Mouse (Mus musculus): ENCODE data around the gene Jmjd4. TPM values are rescaled to one million over a fixed set of nuclear protein-coding genes. Genes with fewer than 3 reads are reported as not detected.

Gene Jmjd4
- polyA plus RNA-seq, 1 experiment from 2014 or later = 17.4 TPM

DNA sequence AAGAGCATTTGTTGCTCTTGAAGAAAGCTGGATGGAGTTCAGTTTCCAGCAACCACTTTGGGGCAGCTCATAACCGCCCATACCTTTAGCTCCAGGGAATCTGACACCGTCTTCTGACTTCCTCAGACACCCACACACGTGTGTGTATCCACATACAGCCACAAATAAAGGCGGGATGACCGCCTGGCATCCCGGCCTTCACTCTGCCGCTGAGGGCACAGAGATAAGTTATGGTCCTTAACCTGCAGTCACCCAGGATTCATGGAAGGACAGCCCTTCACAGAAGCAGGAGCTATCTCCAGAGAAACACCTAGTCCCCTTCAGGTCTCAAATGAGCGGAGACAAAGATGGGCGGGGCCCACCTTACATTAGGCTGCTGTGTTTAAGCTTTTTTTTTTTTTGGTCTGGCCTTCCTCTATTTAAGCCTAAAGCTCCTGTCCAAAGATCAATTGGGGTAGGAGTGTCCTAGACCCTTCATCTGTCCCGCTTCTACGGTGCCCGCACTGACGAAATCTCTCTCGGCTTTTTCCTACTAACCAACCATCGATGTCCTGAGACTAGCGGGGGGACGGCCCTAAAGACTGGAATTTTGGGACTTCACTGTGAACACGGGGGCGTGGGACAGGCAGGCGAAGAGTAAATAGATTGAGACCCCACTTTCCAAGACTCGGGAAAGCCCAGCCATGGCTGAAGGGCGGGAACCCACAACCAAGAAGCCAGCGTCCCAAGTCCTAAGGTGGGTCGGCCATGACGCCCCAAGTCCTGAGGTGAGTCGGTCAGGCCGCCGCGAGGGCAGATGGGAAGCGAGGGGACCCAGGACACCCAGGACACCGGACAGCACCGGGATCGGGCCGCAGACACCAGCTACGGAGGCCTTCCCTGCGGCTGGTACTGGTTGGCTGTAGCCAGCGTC lies 21.8 kb downstream of the Jmjd4 start:
- 5% methylated on average over 37 of the region's 37 CpGs for WGBS
- peak; percentile 67; the same call in 1 of the 2 replicates for ATAC-seq (ENCODE audit: insufficient number of reproducible peaks, insufficient read depth, low FRiP score, low TSS enrichment, low read depth)

GRCm38 (mm10) chr11:59472326-59472677 lies 22.5 kb downstream of the Jmjd4 start, which contains the start of gene Zfp867:
TSS of gene Zfp867 (minus strand) at chr11:59472474.
- Histone ChIP-seq H3K36me3 (no peaks in the 10 kb centered on the region), H3K27ac (peak within 1 kb of the TSS; percentile 83), H3K4me1 (replicated peaks) (peaks cover 8% of the 10 kb centered on the region), H3K9ac (replicated peaks) (peak within 1 kb of the TSS; percentile 93), H3K4me3 (replicated peaks) (peak within 1 kb of the TSS; percentile 78), H3K4me2 (peak within 1 kb of the TSS; percentile 76), H3K27me3 (peaks cover 8% of the 10 kb centered on the region; the same call in 1 of the 2 replicates), H3K9me3 (no peaks in the 10 kb centered on the region)
- under 1% methylated on average over 19 of the region's 19 CpGs for WGBS
- peak; percentile 84 for ATAC-seq (ENCODE audit: insufficient number of reproducible peaks, insufficient read depth, low FRiP score, low TSS enrichment, low read depth)

More for the DNA sequence above, 21.8 kb downstream of the Jmjd4 start:
- Histone ChIP-seq H3K36me3 (peaks cover 5% of the 10 kb centered on the region; the same call in 1 of the 2 replicates), H3K9ac (replicated peaks) (peak overlapping the region; percentile 93), H3K9me3 (no peaks in the 10 kb centered on the region; the same call in 1 of the 2 replicates), H3K4me1 (replicated peaks) (peaks cover 8% of the 10 kb centered on the region), H3K27me3 (peaks cover 8% of the 10 kb centered on the region; the same call in 1 of the 2 replicates), H3K4me2 (peak overlapping the region; percentile 76), H3K4me3 (replicated peaks) (peak overlapping the region; percentile 78), H3K27ac (peak overlapping the region; percentile 83)

- no peak for ATAC-seq (ENCODE audit: insufficient number of reproducible peaks, insufficient read depth, low FRiP score, low TSS enrichment, low read depth)
- 66% methylated on average over 6 of the region's 6 CpGs for WGBS
- Histone ChIP-seq H3K4me2 (no peak overlapping the region), H3K27ac (no peak overlapping the region), H3K4me3 (replicated peaks) (no peak overlapping the region), H3K9ac (replicated peaks) (no peak overlapping the region), H3K9me3 (no peaks in the 10 kb centered on the region), H3K4me1 (replicated peaks) (no peaks in the 10 kb centered on the region), H3K27me3 (peaks cover 12% of the 10 kb centered on the region; the same call in 1 of the 2 replicates), H3K36me3 (no peaks in the 10 kb centered on the region)
Observed at GRCm38 (mm10) chr11:59477240-59477639, 27.4 kb downstream of the Jmjd4 start.

DNA sequence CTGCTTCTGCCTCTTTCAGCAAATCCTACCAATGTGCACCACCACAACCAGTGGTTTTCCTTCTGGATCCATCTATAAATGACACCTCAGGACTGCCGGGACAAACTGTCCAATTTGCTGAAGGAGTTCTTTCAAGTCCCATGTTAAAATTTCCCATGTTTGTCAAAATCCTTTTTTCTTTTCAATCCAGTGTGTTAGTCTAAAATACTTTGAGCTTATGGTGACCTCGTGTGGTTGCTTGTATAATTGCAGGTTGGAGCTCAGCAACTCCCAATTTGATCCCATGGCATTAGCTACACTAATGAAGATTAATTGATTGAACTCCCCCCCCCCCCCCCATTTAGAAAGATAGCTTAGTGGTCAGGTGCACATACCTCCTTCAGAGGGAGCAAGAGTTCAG lies 33.4 kb downstream of the Jmjd4 start:
- no peak overlapping the region for H3K4me3 ChIP-seq (replicated peaks)
- no peak overlapping the region for H3K27ac ChIP-seq
- ATAC-seq (ENCODE audit: insufficient number of reproducible peaks, insufficient read depth, low FRiP score, low TSS enrichment, low read depth) = no peak
- WGBS = 5% methylated on average over 2 of the region's 2 CpGs
- no peak overlapping the region for H3K9ac ChIP-seq (replicated peaks)
- H3K4me2 ChIP-seq = no peak overlapping the region
- no peaks in the 10 kb centered on the region for H3K9me3 ChIP-seq
- peaks cover 34% of the 10 kb centered on the region for H3K36me3 ChIP-seq
- peaks cover 3% of the 10 kb centered on the region; the same call in 1 of the 2 replicates for H3K27me3 ChIP-seq
- H3K4me1 ChIP-seq (replicated peaks) = no peaks in the 10 kb centered on the region

- Histone ChIP-seq H3K27me3 (no peaks in the 10 kb centered on the region), H3K36me3 (peaks cover 57% of the 10 kb centered on the region), H3K4me2 (no peak overlapping the region), H3K9me3 (no peaks in the 10 kb centered on the region), H3K27ac (no peak overlapping the region), H3K4me3 (replicated peaks) (no peak overlapping the region), H3K4me1 (replicated peaks) (no peaks in the 10 kb centered on the region), H3K9ac (replicated peaks) (no peak overlapping the region)
- no peak for ATAC-seq (ENCODE audit: insufficient number of reproducible peaks, insufficient read depth, low FRiP score, low TSS enrichment, low read depth)
- 62% methylated on average over 2 of the region's 2 CpGs for WGBS
Observed at GRCm38 (mm10) chr11:59485641-59486040, 35.8 kb downstream of the Jmjd4 start.

GRCm38 (mm10) chr11:59486222-59486621 lies 36.4 kb downstream of the Jmjd4 start:
- WGBS = 85% methylated on average over 8 of the region's 8 CpGs

DNA sequence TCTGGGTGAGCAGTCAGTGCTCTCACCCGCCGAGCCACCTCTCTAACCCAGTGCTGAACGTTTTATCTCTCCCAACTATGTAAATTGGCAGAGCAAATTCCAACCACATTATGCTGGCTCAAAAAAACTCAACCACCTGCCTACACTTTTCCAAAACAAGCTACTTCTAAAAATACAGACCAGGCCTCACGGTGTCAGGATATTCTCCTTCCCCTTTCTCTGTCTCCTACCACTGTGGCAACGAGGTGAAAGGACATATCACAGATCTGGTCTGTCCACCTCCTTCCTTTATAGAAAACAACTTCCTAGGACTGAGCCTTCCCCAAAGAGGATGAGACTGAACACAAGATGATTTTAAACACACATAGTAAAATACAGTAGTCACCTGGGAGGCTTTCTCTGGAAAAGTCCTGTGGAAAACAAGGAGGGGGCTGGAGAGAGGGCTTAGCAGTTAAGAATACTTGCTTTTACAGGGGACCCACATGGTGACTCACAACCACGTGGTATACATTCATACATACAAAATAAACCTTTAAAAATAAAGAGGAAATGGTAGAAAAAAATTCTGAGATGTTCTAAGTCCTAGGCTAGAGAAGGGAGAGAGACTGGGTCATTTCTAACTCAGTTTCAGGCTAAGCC lies 46.9 kb downstream of the Jmjd4 start:
- Histone ChIP-seq H3K9ac (replicated peaks) (no peak overlapping the region), H3K4me2 (no peak overlapping the region), H3K36me3 (peaks cover 100% of the 10 kb centered on the region), H3K9me3 (no peaks in the 10 kb centered on the region), H3K4me3 (replicated peaks) (no peak overlapping the region), H3K27ac (no peak overlapping the region), H3K4me1 (replicated peaks) (no peaks in the 10 kb centered on the region), H3K27me3 (no peaks in the 10 kb centered on the region)
- ATAC-seq (ENCODE audit: insufficient number of reproducible peaks, insufficient read depth, low FRiP score, low TSS enrichment, low read depth) = no peak
- WGBS = 92% methylated on average over 6 of the region's 6 CpGs

More at GRCm38 (mm10) chr11:59486222-59486621, 36.4 kb downstream of the Jmjd4 start:
- Histone ChIP-seq H3K27ac (no peak overlapping the region), H3K36me3 (peaks cover 63% of the 10 kb centered on the region), H3K27me3 (no peaks in the 10 kb centered on the region), H3K9ac (replicated peaks) (no peak overlapping the region), H3K9me3 (no peaks in the 10 kb centered on the region), H3K4me3 (replicated peaks) (no peak overlapping the region), H3K4me1 (replicated peaks) (no peaks in the 10 kb centered on the region), H3K4me2 (no peak overlapping the region)
- ATAC-seq (ENCODE audit: insufficient number of reproducible peaks, insufficient read depth, low FRiP score, low TSS enrichment, low read depth) = no peak

DNA sequence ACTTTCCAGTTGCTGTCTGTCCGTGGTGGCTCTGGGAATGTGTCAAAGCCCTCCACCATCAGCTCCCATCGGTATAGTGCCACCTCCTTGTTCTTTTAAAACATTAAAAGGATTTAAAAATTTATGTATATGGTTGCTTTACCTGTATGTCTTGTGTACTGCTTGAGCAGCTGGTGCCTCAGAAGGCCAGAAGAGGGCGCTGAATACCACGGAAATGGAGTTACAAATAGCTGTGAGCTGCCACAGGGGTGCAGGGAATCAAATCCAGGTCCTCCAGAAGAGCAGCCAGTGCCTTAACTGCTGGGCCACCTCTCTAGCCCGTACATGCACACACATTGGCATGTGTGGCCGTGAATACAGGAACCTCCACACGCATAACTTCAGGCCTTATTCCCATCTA lies 47.9 kb downstream of the Jmjd4 start:
- Histone ChIP-seq H3K27ac (no peak overlapping the region), H3K36me3 (peaks cover 100% of the 10 kb centered on the region), H3K4me2 (no peak overlapping the region), H3K9me3 (no peaks in the 10 kb centered on the region), H3K4me3 (replicated peaks) (no peak overlapping the region), H3K9ac (replicated peaks) (no peak overlapping the region), H3K27me3 (no peaks in the 10 kb centered on the region), H3K4me1 (replicated peaks) (no peaks in the 10 kb centered on the region)
- ATAC-seq (ENCODE audit: insufficient number of reproducible peaks, insufficient read depth, low FRiP score, low TSS enrichment, low read depth) = no peak
- 92% methylated on average over 7 of the region's 7 CpGs for WGBS

- no peak for ATAC-seq (ENCODE audit: insufficient number of reproducible peaks, insufficient read depth, low FRiP score, low TSS enrichment, low read depth)
- H3K27me3 ChIP-seq = no peaks in the 10 kb centered on the region
- no peak overlapping the region for H3K9ac ChIP-seq (replicated peaks)
- no peaks in the 10 kb centered on the region for H3K9me3 ChIP-seq
- H3K4me3 ChIP-seq (replicated peaks) = no peak overlapping the region
- no peak overlapping the region for H3K4me2 ChIP-seq
- 94% methylated on average over 5 of the region's 5 CpGs for WGBS
- peaks cover 73% of the 10 kb centered on the region for H3K36me3 ChIP-seq
- H3K27ac ChIP-seq = no peak overlapping the region
- peaks cover 12% of the 10 kb centered on the region for H3K4me1 ChIP-seq (replicated peaks)
Observed at GRCm38 (mm10) chr11:59501978-59502700, 52.3 kb downstream of the Jmjd4 start.

DNA sequence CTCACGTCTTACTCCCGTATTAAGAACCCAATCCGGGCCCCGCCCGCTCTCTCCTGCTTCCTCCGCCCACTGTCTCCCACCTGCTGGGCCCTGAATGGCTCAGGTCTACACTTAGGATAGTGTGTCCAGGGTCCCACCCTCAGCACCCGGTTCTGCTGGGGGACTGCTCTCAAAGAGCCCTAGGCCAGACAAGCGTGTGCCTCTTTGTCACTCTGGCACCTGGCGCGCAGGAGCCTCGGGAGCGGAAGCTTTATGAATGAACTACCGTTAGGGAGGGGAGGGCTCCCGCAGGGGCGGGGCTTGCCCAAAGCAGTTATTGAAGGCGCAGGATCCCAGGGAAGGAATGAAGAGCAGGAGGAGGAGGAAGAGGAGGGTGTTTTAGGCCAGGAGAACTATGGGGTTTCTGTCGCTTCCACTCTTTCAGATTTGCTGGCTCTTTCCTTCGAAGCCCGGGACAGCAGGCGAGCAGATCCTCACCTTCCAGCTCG lies 55.5 kb downstream of the Jmjd4 start:
- Histone ChIP-seq H3K4me3 (replicated peaks) (peak overlapping the region; percentile 86), H3K9me3 (no peaks in the 10 kb centered on the region), H3K36me3 (peaks cover 62% of the 10 kb centered on the region), H3K27me3 (no peaks in the 10 kb centered on the region), H3K9ac (replicated peaks) (peak overlapping the region; percentile 90), H3K4me1 (replicated peaks) (peaks cover 20% of the 10 kb centered on the region), H3K27ac (peak overlapping the region; percentile 97), H3K4me2 (peak overlapping the region; percentile 81)
- under 1% methylated on average over 21 of the region's 21 CpGs for WGBS
- ATAC-seq (ENCODE audit: insufficient number of reproducible peaks, insufficient read depth, low FRiP score, low TSS enrichment, low read depth) = peak; percentile 46; the same call in 1 of the 2 replicates

All from limb, embryonic 12.5 days (tissue).